Mouse (Mus musculus) kidney, adult 2 months (tissue): ENCODE measurements around the gene Slc6a3. TPM values are rescaled to one million over a fixed set of nuclear protein-coding genes. Genes with fewer than 3 reads are reported as not detected.

Experiments used
- DNase-seq: peaks from one replicate; pipeline ENCODE4 v3.0.0; 2021
- H3K27ac ChIP-seq: fragments of 200-500 bp; 2 replicates; pipeline ENCODE4 v1.5.1; 2012; ENCODE audit warnings: low read depth, low read length, control low read depth, inconsistent platforms; ENCODE audit not compliant: insufficient read depth
- H3K27me3 ChIP-seq: fragments of 200-500 bp; replicated peaks from 2 replicates; pipeline ENCODE4 v1.6.1; 2012; ENCODE audit warnings: mild to moderate bottlenecking, moderate library complexity, low read length, inconsistent platforms; ENCODE audit not compliant: control insufficient read depth, insufficient read depth
- H3K36me3 ChIP-seq: fragments of 200-500 bp; 2 replicates; pipeline ENCODE4 v1.6.1; 2012; ENCODE audit warnings: mild to moderate bottlenecking, moderate library complexity, low read length, inconsistent platforms; ENCODE audit not compliant: control insufficient read depth, insufficient read depth
- H3K4me1 ChIP-seq: fragments of 200-500 bp; 2 replicates; pipeline ENCODE4 v1.6.1; 2011; ENCODE audit warnings: low read length; ENCODE audit not compliant: control insufficient read depth, insufficient read depth
- H3K4me3 ChIP-seq: fragments of 200-500 bp; 2 replicates; pipeline ENCODE4 v1.5.1; 2011; ENCODE audit warnings: mild to moderate bottlenecking, low read depth, low read length, control low read depth; ENCODE audit not compliant: insufficient read depth
- CTCF ChIP-seq: fragments of 200-500 bp; conservative IDR thresholded peaks from 2 replicates; pipeline ENCODE4 v1.5.1; 2011; ENCODE audit warnings: low read depth, mild to moderate bottlenecking, control low read depth, low read length, moderate library complexity, mixed read lengths; ENCODE audit not compliant: insufficient read depth, insufficient read length
- POLR2A ChIP-seq: fragments of 200-500 bp; IDR thresholded peaks from one replicate; pipeline ENCODE4 v1.6.1; 2011; ENCODE audit warnings: low read depth, low read length, control low read depth
- WGBS: fragments of 180-500 bp; shearing (Covaris S2); methylation state at CpG from one replicate; pipeline ENCODE4 v1.1.7; 2018; 5-methylcytosine and 5-hydroxymethylcytosine counted together
- polyA plus RNA-seq: library from polyadenylated mRNA; depleted of rRNA; stranded (reverse); fragments of >200 nt; gene quantifications from 2 replicates; pipeline ENCODE4 v1.2.3, GENCODE M21; 2012

Gene Slc6a3
- polyA plus RNA-seq, 1 experiment, result 0.06 TPM

GRCm38 (mm10) chr13:73496137-73496536 lies 40.4 kb upstream of the Slc6a3 start:
- 58% methylated on average over 2 of the region's 2 CpGs for WGBS
- no peak overlapping the region for H3K27ac ChIP-seq
- H3K27me3 ChIP-seq, result no peaks in the 10 kb centered on the region
- no peak for DNase-seq
- TF ChIP-seq CTCF, result no peak
- TF ChIP-seq POLR2A, result no peak
- no peaks in the 10 kb centered on the region for H3K36me3 ChIP-seq
- H3K4me3 ChIP-seq, result no peak overlapping the region
- no peaks in the 10 kb centered on the region for H3K4me1 ChIP-seq

- no peak for TF ChIP-seq POLR2A
- TF ChIP-seq CTCF, result no peak
- Histone ChIP-seq H3K4me1 (no peaks in the 10 kb centered on the region), H3K27ac (peak overlapping the region; percentile 29; the same call in 1 of the 2 replicates), H3K27me3 (no peaks in the 10 kb centered on the region), H3K36me3 (no peaks in the 10 kb centered on the region), H3K4me3 (no peak overlapping the region)
- 73% methylated on average over 6 of the region's 6 CpGs for WGBS
- peak; percentile 51 for DNase-seq
These were observed 36.5 kb upstream of the Slc6a3 start for GRCm38 (mm10) chr13:73499893-73500604.

- Histone ChIP-seq H3K36me3 (no peaks in the 10 kb centered on the region), H3K4me1 (no peaks in the 10 kb centered on the region), H3K27ac (no peak overlapping the region), H3K4me3 (no peak overlapping the region), H3K27me3 (no peaks in the 10 kb centered on the region)
- 48% methylated on average over 2 of the region's 2 CpGs for WGBS
- no peak for DNase-seq
- peak; percentile 41 for TF ChIP-seq CTCF
- no peak for TF ChIP-seq POLR2A
These were observed 33.8 kb upstream of the Slc6a3 start for GRCm38 (mm10) chr13:73502719-73503118.

GRCm38 (mm10) chr13:73505686-73506467 lies 30.7 kb upstream of the Slc6a3 start:
- Histone ChIP-seq H3K27me3 (no peaks in the 10 kb centered on the region), H3K27ac (no peak overlapping the region), H3K36me3 (no peaks in the 10 kb centered on the region), H3K4me1 (no peaks in the 10 kb centered on the region), H3K4me3 (no peak overlapping the region)
- WGBS, result 52% methylated on average over 7 of the region's 7 CpGs
- TF ChIP-seq POLR2A (no peak), CTCF (peak; percentile 88)
- peak; percentile 82 for DNase-seq

- peak; percentile 77 for DNase-seq
- H3K4me3 ChIP-seq, result no peak overlapping the region
- 75% methylated on average over 8 of the region's 8 CpGs for WGBS
- peak overlapping the region; percentile 78 for H3K27ac ChIP-seq
- H3K4me1 ChIP-seq, result no peaks in the 10 kb centered on the region
- no peaks in the 10 kb centered on the region for H3K36me3 ChIP-seq
- no peaks in the 10 kb centered on the region for H3K27me3 ChIP-seq
- no peak for TF ChIP-seq CTCF
These were observed 27.6 kb upstream of the Slc6a3 start for GRCm38 (mm10) chr13:73508817-73509550.

GRCm38 (mm10) chr13:73509869-73510268 lies 26.7 kb upstream of the Slc6a3 start:
- no peak for DNase-seq
- Histone ChIP-seq H3K27ac (no peak overlapping the region), H3K36me3 (no peaks in the 10 kb centered on the region), H3K4me3 (no peak overlapping the region), H3K27me3 (no peaks in the 10 kb centered on the region), H3K4me1 (no peaks in the 10 kb centered on the region)
- WGBS, result 58% methylated on average over 6 of the region's 6 CpGs
- TF ChIP-seq POLR2A (no peak), CTCF (no peak)
